Mouse (Mus musculus): ENCODE results near the gene Wnt3. TPM values are rescaled to one million over a fixed set of nuclear protein-coding genes. Genes with fewer than 3 reads are reported as not detected.

Gene Wnt3
- polyA plus RNA-seq, 1 experiment from 2014 or later = 8.0 TPM

DNA sequence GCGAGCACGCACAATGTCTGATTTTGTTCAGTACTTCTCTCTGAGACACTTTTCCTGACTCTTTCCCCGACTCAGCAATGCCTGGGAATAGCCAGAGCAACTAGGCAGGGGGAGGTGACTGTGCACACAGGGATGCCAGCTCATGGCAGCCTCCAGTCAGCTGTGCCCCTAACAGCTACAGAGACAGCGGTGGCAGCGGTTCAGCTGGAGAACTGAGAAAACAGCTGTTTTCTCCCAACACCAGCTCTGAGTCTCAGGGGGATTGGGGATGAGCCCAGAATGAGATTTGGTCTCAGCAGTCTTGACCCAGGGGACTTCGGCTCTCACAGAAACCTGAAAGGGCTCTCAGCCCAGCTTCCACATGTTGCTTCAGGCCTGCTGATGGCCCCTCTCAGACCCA lies 9.3 kb upstream of the Wnt3 start:
- Histone ChIP-seq H3K9ac (ENCODE audit: low read length) (no peak overlapping the region), H3K4me1 (ENCODE audit: control insufficient read depth, insufficient read depth, low read length) (0 out of 2 replicates have a peak, but pooled peaks cover 6% of the 10 kb centered on the region), H3K36me3 (ENCODE audit: control insufficient read depth, insufficient read depth, low read length) (no peaks in the 10 kb centered on the region; the same call in 1 of the 2 replicates), H3K27me3 (ENCODE audit: control insufficient read depth, insufficient read depth, low read length) (no peaks in the 10 kb centered on the region), H3K27ac (ENCODE audit: low read depth, low read length) (no peak overlapping the region), H3K4me3 (ENCODE audit: low read depth, low read length) (no peak overlapping the region), H3K9me3 (ENCODE audit: control insufficient read depth, low read length) (no peaks in the 10 kb centered on the region), H3K4me2 (ENCODE audit: low read depth) (no peak overlapping the region)
- ATAC-seq (ENCODE audit: insufficient read depth, low FRiP score, low TSS enrichment) (no peak), DNase-seq (ENCODE audit: low spot score) (no peak)
- WGBS = 52% methylated on average over 6 of the region's 6 CpGs

DNA sequence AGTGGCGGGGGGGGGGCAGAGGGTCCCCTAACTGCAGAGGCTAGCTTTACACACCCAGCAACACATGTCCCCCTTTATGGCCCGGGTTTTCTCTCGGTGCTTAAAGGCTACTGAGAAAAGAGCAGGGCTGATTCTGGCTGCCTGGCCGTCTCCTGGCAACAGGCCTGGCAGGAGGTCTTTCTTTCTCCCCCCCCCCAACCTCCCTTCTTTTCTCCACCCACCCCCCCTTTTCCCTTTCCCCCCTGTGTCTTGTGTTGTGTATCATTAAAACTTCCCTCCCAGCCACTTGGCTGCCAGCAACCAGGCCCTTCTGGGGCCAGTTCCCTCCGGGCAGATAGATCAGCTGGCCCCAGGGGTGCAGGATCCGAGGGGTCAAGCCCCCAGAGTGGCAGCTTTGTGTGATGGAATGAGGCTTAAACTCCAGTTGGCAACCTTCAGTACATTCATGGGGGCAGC lies 8.4 kb upstream of the Wnt3 start:
- Histone ChIP-seq H3K9ac (ENCODE audit: low read length) (0 out of 2 replicates have a peak overlapping the region, but pooled peaks have one; percentile 11), H3K4me2 (ENCODE audit: low read depth) (no peak overlapping the region), H3K27ac (ENCODE audit: low read depth, low read length) (0 out of 2 replicates have a peak overlapping the region, but pooled peaks have one; percentile 17), H3K4me1 (ENCODE audit: control insufficient read depth, insufficient read depth, low read length) (peaks cover 7% of the 10 kb centered on the region; the same call in 1 of the 2 replicates), H3K27me3 (ENCODE audit: control insufficient read depth, insufficient read depth, low read length) (peaks cover 8% of the 10 kb centered on the region), H3K36me3 (ENCODE audit: control insufficient read depth, insufficient read depth, low read length) (no peaks in the 10 kb centered on the region; the same call in 1 of the 2 replicates), H3K4me3 (ENCODE audit: low read depth, low read length) (no peak overlapping the region), H3K9me3 (ENCODE audit: control insufficient read depth, low read length) (no peaks in the 10 kb centered on the region)
- DNase-seq (ENCODE audit: low spot score) = peak; percentile 59
- peak; percentile 49 for ATAC-seq (ENCODE audit: insufficient read depth, low FRiP score, low TSS enrichment)
- WGBS = 5% methylated on average over 6 of the region's 6 CpGs

DNA sequence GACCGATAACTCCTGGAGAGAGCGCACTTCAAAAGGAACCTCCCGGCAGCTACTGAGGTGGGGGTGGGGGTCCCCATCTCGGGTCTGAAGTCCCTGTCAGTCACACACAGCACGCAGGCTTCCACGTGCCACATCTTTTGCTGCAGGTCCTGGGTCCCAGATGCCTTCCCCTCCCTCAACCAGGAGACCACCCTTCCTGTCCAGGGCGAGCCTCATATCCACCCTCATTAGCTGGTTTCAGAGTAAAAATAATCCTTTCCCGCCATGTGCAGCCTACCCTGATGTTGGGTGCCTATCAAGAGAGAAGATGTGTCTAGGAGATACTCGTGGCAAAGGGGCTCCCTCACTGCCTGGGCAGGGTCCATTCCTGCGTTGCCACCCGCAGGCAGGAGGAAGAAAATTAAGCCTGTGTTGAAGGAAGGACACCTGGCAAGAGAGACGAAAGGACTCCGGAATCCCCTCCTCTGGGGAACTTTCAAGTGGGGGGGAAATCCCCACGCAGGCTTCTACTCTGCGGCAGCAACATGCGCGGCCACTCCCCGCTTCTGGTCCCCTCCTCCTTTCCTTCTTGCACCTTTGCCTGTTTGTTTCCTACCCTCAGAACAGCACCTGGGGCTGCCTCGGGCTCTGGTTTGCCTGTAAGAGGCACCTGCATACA lies 2.7 kb upstream of the Wnt3 start:
- Histone ChIP-seq H3K36me3 (ENCODE audit: control insufficient read depth, insufficient read depth, low read length) (no peaks in the 10 kb centered on the region), H3K27me3 (ENCODE audit: control insufficient read depth, insufficient read depth, low read length) (peaks cover 62% of the 10 kb centered on the region), H3K9ac (ENCODE audit: low read length) (no peak overlapping the region), H3K4me2 (ENCODE audit: low read depth) (peak overlapping the region; percentile 14; the same call in 1 of the 2 replicates), H3K4me1 (ENCODE audit: control insufficient read depth, insufficient read depth, low read length) (peaks cover 20% of the 10 kb centered on the region), H3K4me3 (ENCODE audit: low read depth, low read length) (no peak overlapping the region), H3K9me3 (ENCODE audit: control insufficient read depth, low read length) (no peaks in the 10 kb centered on the region), H3K27ac (ENCODE audit: low read depth, low read length) (no peak overlapping the region)
- no peak for DNase-seq (ENCODE audit: low spot score)
- WGBS = under 1% methylated on average over 19 of the region's 19 CpGs
- ATAC-seq (ENCODE audit: insufficient read depth, low FRiP score, low TSS enrichment) = no peak

DNA sequence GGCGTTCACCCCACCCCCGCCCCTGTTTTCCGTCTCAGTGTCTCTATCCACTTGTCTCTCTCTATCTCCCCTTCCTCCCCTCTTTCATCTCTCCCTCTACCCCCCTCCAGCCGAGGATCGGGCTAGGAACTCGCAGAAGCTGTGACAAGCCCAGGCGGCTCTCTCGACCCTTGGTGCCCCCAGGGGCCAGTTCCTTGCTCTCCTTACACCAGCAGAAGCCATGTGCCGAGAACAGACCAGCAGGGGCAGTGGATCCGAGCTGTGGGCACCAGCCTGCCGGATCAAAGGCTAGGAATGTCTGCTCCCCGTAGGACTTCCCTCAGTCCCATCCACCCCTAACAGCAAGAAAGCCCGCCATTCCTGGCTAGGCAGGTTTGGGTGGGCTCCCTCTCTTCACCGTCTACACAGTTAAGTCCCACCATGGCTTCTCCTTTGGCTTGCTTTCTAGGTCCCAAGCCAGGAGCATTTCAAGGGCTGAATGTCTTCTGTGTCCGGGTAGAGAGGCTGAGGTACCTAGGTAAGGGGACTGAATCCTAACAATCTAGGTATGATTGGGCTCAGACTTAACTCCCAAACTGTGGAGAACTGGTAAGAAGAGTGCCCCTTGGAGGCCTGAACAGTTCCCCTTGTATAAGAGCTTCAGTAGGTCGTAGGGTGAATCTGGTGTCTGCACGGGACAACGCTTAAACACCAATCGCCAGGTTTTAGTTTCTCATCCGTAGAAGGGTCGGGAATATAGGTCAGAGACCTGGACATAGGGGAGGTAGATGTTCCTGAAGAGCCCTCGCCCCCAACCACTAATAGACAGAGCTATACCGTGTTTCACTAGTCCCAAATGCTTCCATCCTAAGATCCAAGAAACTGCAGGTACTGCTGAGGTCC lies 1.2 kb upstream of the Wnt3 start:
- under 1% methylated on average over 23 of the region's 23 CpGs for WGBS
- ATAC-seq (ENCODE audit: insufficient read depth, low FRiP score, low TSS enrichment) = no peak
- H3K36me3 ChIP-seq (ENCODE audit: control insufficient read depth, insufficient read depth, low read length) = no peaks in the 10 kb centered on the region
- no peak overlapping the region for H3K27ac ChIP-seq (ENCODE audit: low read depth, low read length)
- DNase-seq (ENCODE audit: low spot score) = no peak
- H3K9ac ChIP-seq (ENCODE audit: low read length) = peak overlapping the region; percentile 35; the same call in 1 of the 2 replicates
- peak overlapping the region; percentile 32 for H3K4me3 ChIP-seq (ENCODE audit: low read depth, low read length)
- H3K9me3 ChIP-seq (ENCODE audit: control insufficient read depth, low read length) = no peaks in the 10 kb centered on the region
- H3K4me1 ChIP-seq (ENCODE audit: control insufficient read depth, insufficient read depth, low read length) = peaks cover 20% of the 10 kb centered on the region
- H3K4me2 ChIP-seq (ENCODE audit: low read depth) = peak overlapping the region; percentile 75
- H3K27me3 ChIP-seq (ENCODE audit: control insufficient read depth, insufficient read depth, low read length) = peaks cover 66% of the 10 kb centered on the region

DNA sequence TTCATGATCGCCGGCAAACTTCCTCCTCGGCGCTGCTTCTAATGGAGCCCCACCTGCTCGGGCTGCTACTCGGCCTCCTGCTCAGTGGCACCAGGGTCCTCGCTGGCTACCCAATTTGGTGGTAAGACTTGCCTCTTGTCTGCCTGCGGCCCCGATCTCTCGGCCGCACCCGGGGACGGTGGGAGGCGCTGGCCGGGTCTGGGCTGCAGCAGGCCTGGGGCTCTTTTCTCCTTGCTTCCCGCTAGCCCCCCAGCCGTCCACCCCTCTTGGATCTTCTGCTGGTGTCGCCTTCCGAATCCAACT lies 229 bp downstream of the Wnt3 start:
- H3K4me2 ChIP-seq (ENCODE audit: low read depth) = peak overlapping the region; percentile 75
- peaks cover 20% of the 10 kb centered on the region for H3K4me1 ChIP-seq (ENCODE audit: control insufficient read depth, insufficient read depth, low read length)
- WGBS = 0% methylated on average over 19 of the region's 19 CpGs
- H3K9ac ChIP-seq (ENCODE audit: low read length) = peak overlapping the region; percentile 54
- ATAC-seq (ENCODE audit: insufficient read depth, low FRiP score, low TSS enrichment) (peak; percentile 36), DNase-seq (ENCODE audit: low spot score) (no peak)
- H3K4me3 ChIP-seq (ENCODE audit: low read depth, low read length) = peak overlapping the region; percentile 32
- H3K9me3 ChIP-seq (ENCODE audit: control insufficient read depth, low read length) = no peaks in the 10 kb centered on the region
- no peaks in the 10 kb centered on the region for H3K36me3 ChIP-seq (ENCODE audit: control insufficient read depth, insufficient read depth, low read length)
- no peak overlapping the region for H3K27ac ChIP-seq (ENCODE audit: low read depth, low read length)
- H3K27me3 ChIP-seq (ENCODE audit: control insufficient read depth, insufficient read depth, low read length) = peaks cover 66% of the 10 kb centered on the region

DNA sequence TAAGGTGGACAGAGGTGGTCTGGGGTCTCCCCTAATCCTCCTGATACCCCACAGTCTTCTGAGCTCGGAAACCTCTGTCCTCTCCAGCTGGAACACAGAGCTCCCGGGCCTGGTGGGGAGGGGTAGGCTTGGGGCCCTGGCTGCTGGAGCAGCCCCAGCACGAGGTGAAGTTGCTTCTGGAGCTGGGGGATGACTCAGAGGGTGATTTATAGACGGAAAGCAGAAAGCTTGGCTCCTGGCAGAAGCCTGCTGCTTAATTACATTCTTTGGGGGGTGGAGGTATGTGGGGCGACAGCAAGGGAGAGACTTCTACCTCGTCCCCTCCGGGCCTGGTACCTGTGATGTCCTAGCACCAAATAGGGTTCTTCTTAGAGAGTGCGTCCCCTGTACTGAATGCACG lies 6.2 kb downstream of the Wnt3 start:
- Histone ChIP-seq H3K9me3 (ENCODE audit: control insufficient read depth, low read length) (no peaks in the 10 kb centered on the region), H3K4me3 (ENCODE audit: low read depth, low read length) (no peak overlapping the region), H3K4me2 (ENCODE audit: low read depth) (no peak overlapping the region), H3K27ac (ENCODE audit: low read depth, low read length) (no peak overlapping the region), H3K27me3 (ENCODE audit: control insufficient read depth, insufficient read depth, low read length) (peaks cover 14% of the 10 kb centered on the region), H3K36me3 (ENCODE audit: control insufficient read depth, insufficient read depth, low read length) (no peaks in the 10 kb centered on the region), H3K9ac (ENCODE audit: low read length) (no peak overlapping the region), H3K4me1 (ENCODE audit: control insufficient read depth, insufficient read depth, low read length) (0 out of 2 replicates have a peak, but pooled peaks cover 4% of the 10 kb centered on the region)
- DNase-seq (ENCODE audit: low spot score) (no peak), ATAC-seq (ENCODE audit: insufficient read depth, low FRiP score, low TSS enrichment) (no peak)
- WGBS = 49% methylated on average over 9 of the region's 9 CpGs

DNA sequence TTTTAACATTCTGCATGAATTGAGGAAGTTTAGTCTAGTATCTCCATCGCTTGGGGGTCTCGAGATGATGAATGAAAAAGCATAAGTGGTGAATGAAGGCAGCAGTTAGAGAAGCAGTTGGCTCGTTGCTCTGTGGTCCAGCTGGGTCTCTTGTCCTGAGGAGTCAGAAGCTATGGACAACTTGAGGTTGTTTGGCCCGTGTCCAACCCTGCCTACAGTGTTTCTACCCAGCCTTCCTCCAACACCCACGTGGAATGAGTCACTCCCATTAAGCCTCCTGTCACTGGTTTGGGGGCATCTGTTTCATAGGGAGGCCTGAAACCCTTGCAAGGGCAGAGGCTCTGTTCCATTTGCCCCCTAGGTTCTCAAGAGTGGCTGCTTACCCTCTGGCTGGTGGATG lies 16.0 kb downstream of the Wnt3 start:
- no peaks in the 10 kb centered on the region for H3K4me1 ChIP-seq (ENCODE audit: control insufficient read depth, insufficient read depth, low read length)
- H3K4me3 ChIP-seq (ENCODE audit: low read depth, low read length) = no peak overlapping the region
- no peaks in the 10 kb centered on the region for H3K36me3 ChIP-seq (ENCODE audit: control insufficient read depth, insufficient read depth, low read length)
- no peak overlapping the region for H3K4me2 ChIP-seq (ENCODE audit: low read depth)
- no peak overlapping the region for H3K27ac ChIP-seq (ENCODE audit: low read depth, low read length)
- H3K27me3 ChIP-seq (ENCODE audit: control insufficient read depth, insufficient read depth, low read length) = peaks cover 7% of the 10 kb centered on the region
- H3K9ac ChIP-seq (ENCODE audit: low read length) = no peak overlapping the region
- ATAC-seq (ENCODE audit: insufficient read depth, low FRiP score, low TSS enrichment) = no peak
- no peaks in the 10 kb centered on the region for H3K9me3 ChIP-seq (ENCODE audit: control insufficient read depth, low read length)
- DNase-seq (ENCODE audit: low spot score) = no peak
- WGBS = 81% methylated on average over 5 of the region's 5 CpGs

DNA sequence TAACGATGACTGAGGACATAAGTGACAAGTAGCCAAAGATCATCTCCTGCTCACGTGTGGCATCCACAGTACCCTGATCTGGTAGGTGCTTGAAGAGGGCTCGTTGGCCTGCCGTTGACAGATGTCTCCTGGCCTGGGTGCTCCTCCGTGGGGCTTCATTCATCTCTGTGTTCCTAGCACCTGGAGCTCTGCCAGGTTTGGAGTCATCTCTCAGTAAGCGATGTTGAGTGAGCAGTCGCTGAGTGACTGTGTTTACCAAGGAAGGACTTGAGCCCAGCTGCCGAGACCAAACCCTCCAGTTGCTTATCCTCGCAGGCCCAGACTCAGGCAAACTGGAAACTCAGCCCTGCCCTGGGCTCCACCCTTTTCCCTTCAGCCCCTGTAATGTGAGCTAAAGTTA lies 27.2 kb downstream of the Wnt3 start:
- DNase-seq (ENCODE audit: low spot score) = no peak
- Histone ChIP-seq H3K27ac (ENCODE audit: low read depth, low read length) (no peak overlapping the region), H3K4me2 (ENCODE audit: low read depth) (no peak overlapping the region), H3K4me3 (ENCODE audit: low read depth, low read length) (no peak overlapping the region), H3K9ac (ENCODE audit: low read length) (no peak overlapping the region), H3K36me3 (ENCODE audit: control insufficient read depth, insufficient read depth, low read length) (no peaks in the 10 kb centered on the region), H3K27me3 (ENCODE audit: control insufficient read depth, insufficient read depth, low read length) (no peaks in the 10 kb centered on the region; the same call in 1 of the 2 replicates), H3K9me3 (ENCODE audit: control insufficient read depth, low read length) (no peaks in the 10 kb centered on the region), H3K4me1 (ENCODE audit: control insufficient read depth, insufficient read depth, low read length) (no peaks in the 10 kb centered on the region)
- ATAC-seq (ENCODE audit: insufficient read depth, low FRiP score, low TSS enrichment) = no peak
- 85% methylated on average over 9 of the region's 9 CpGs for WGBS
